Mouse (Mus musculus) lung, postnatal 0 days (tissue): ENCODE data around the gene Lig3.

Experiments
- CTCF ChIP-seq: IDR thresholded peaks from 2 replicates; pipeline ENCODE4 v1.5.1; 2016; ENCODE audit warnings: antibody characterized with exemption, mild to moderate bottlenecking
- EP300 ChIP-seq: IDR thresholded peaks from 2 replicates; pipeline ENCODE4 v1.6.1; 2016; ENCODE audit warnings: antibody characterized with exemption, mild to moderate bottlenecking, control low read depth

- TF ChIP-seq CTCF: no peak
- no peak for TF ChIP-seq EP300
These were observed 56.9 kb downstream of the Lig3 start for GRCm38 (mm10) chr11:82837848-82838247.
